ENCODE assay signal across 8 mouse cellular contexts in the genomic region with DNA sequence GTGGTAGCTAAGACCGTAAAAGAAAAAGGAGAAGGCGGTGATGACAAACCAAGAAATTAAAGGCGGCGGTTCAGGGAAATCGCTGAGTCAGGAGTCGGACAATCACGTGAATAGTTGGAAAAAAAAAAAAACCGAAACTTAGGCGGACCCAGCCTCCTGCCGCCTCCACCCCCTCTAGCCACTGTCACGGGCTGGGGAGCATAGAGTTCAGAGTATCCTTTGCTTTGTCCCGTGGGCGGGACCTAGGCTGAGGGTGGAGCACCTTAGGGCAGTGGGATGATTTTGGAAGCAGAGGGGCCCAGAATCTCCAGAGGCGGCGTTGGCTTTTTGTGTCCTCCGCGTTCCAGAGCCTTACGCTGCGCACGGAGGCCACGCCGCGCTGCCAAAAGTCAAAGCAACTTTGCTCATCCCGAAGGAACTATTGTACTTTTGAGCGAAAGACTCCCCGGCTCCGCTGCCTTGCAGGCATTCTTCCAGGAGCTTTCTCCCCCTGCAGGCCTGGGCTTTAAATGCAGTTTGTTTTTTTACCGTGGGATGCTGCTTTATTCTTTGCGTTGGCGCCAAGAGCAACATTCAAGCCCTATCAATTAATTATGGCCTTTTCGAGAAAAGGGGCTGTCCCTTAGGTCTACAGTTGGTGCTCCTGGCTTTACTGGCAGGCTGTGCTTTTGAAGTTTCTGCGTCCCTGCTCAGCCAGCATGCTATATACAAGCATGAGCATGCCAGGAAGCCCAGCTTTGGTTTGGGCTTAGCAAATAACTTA. TPM values are rescaled to one million over a fixed set of nuclear protein-coding genes. Genes with fewer than 3 reads are reported as not detected.
DNase-seq lines count a peak whose midpoint lies in the region; ATAC-seq lines count a peak whose summit lies in the region.

No protein-coding gene starts in this region.

- H3K4me1 ChIP-seq in hindbrain, embryonic 16.5 days (ENCODE audit: control insufficient read depth, insufficient read depth, low read depth, low read length) = no peaks in the 10 kb centered on the region

- H3K27ac ChIP-seq in hindbrain, embryonic 16.5 days (ENCODE audit: low read depth, low read length) = peak overlapping the region; percentile 79
- peak overlapping the region; percentile 72 for H3K27ac ChIP-seq in macrophage

- H3K4me3 ChIP-seq in hindbrain, embryonic 16.5 days (ENCODE audit: low read length) = peak overlapping the region; percentile 59
- H3K4me3 ChIP-seq in macrophage (ENCODE audit: inconsistent target) = peak overlapping the region; percentile 38

- H3K9ac ChIP-seq in hindbrain, embryonic 16.5 days (ENCODE audit: low read depth, low read length) = peak overlapping the region; percentile 60

- H3K79me2 ChIP-seq in macrophage (ENCODE audit: inconsistent target) = no peaks in the 10 kb centered on the region

- H3K36me3 ChIP-seq in hindbrain, embryonic 16.5 days (ENCODE audit: control insufficient read depth, insufficient read depth, low read length) = no peaks in the 10 kb centered on the region
- H3K36me3 ChIP-seq in macrophage (ENCODE audit: inconsistent target) = no peaks in the 10 kb centered on the region

- ATAC-seq in hindbrain, embryonic 16.5 days = peak; percentile 97

- H3K27me3 ChIP-seq in hindbrain, embryonic 16.5 days (replicated peaks; ENCODE audit: control insufficient read depth, insufficient read depth, low read length) = no peaks in the 10 kb centered on the region

- WGBS in hindbrain, embryonic 16.5 days = 8% methylated on average over 32 of the region's 32 CpGs
- WGBS in macrophage (ENCODE audit: missing documents) = 12% methylated on average over 31 of the region's 32 CpGs

- H3K9me3 ChIP-seq in hindbrain, embryonic 16.5 days (ENCODE audit: control insufficient read depth, low read length) = no peaks in the 10 kb centered on the region

- peak overlapping the region; percentile 57 for H3K4me2 ChIP-seq in hindbrain, embryonic 16.5 days (ENCODE audit: low read length)

- peak; percentile 93 for DNase-seq in R1 (ENCODE audit: low read depth, low spot score)
- peak; percentile 46 to 60 for DNase-seq in cerebellum, postnatal 36 days
- peak; percentile 42 to 52 for DNase-seq in frontal cortex, postnatal 36 days (ENCODE audit: low spot score in 2 of 2)
- DNase-seq in left cerebral cortex, adult 18-20 months (ENCODE audit: low spot score in 2 of 2) = peak; percentile 41 to 43
- peak; percentile 49 for DNase-seq in right cerebral cortex, adult 18-20 months
- peak; percentile 10 for DNase-seq in urinary bladder, postnatal 10 days (ENCODE audit: low spot score)

RNA-seq across cellular contexts. Expression of a gene that starts 17.5 kb away (rescaled TPM):
- polyA plus RNA-seq in hindbrain, embryonic 16.5 days (2015; fragmentation: Nextera tagmentation; extraction: Ambion mirVana) = 63.7 and 77.1 TPM in 2 replicates
- total RNA-seq in left cerebral cortex, adult 18-20 months (2021) = 10 to 100 TPM; 75.1 to 75.2 TPM
- 100 to 1,000 TPM; 145 to 494 (median 406) TPM for total RNA-seq in macrophage (2018; cell fraction: chromatin; rRNA removed)
- total RNA-seq in macrophage (2018; cell fraction: cytosol; rRNA removed) = 100 to 1,000 TPM; 415 to 681 (median 537) TPM
- 100 to 1,000 TPM; 526 to 981 (median 729) TPM for total RNA-seq in macrophage (2018; cell fraction: nucleus; rRNA removed)
- 507 to 849 TPM (median 811 TPM) in 3 replicates for polyA plus RNA-seq in macrophage (2018)

Comparison
In these comparisons a context has a peak if more than half of its experiments do, and no peak if none do; other contexts are left out.
1. Peak in every context shown above with its lines: DNase-seq, ATAC-seq, H3K4me3 ChIP-seq and H3K27ac ChIP-seq.
2. DNase-seq: peak in every context shown above with its lines; median percentile 93 in R1; 53 in cerebellum, postnatal 36 days; 49 in right cerebral cortex, adult 18-20 months; 47 in frontal cortex, postnatal 36 days; 42 in left cerebral cortex, adult 18-20 months; 10 in urinary bladder, postnatal 10 days.